Mouse (Mus musculus) heart, postnatal 25 days (tissue): Measurements from ENCODE around the gene Rpl14. TPM values are rescaled to one million over a fixed set of nuclear protein-coding genes. Genes with fewer than 3 reads are reported as not detected.
"Not testable (repeated sequence)": the region's sequence is repeated elsewhere in the genome, so short reads cannot be mapped to it uniquely, and the experiment has no call there.

Experiments
- DNase-seq: peaks from one replicate; pipeline ENCODE4 v3.0.0; 2022; ENCODE audit warnings: low spot score
- intact Hi-C: fragments of 180-260 bp; cut with DNase I; formaldehyde crosslinking; loops from one replicate; pipeline ENCODE4 v1.15.1; 2025
- total RNA-seq, 2 experiments: library from RNA; stranded (reverse); gene quantifications; 2 replicates each; pipeline ENCODE4 v1.2.3; 2021

Rpl14 gene
- total RNA-seq: 100 to 1,000 TPM; 281 to 288 TPM

- intact Hi-C loops: loop anchor here (2.0 kb wide), 1 partner anchor 70 kb away; no protein-coding TSS in a partner anchor
- peak; percentile 95 for DNase-seq
Observed at GRCm38 (mm10) chr9:120570741-120571592, at the start of gene Rpl14. Gene Rpl14 (plus strand): TSS chr9:120571444.

GRCm38 (mm10) chr9:120527270-120527669, 44.0 kb upstream of the Rpl14 start:
- intact Hi-C loops: no loop called here

GRCm38 (mm10) chr9:120527919-120528318, 43.3 kb upstream of the Rpl14 start:
- DNase-seq: no peak
- intact Hi-C loops: no loop called here

More at GRCm38 (mm10) chr9:120527270-120527669, 44.0 kb upstream of the Rpl14 start:
- DNase-seq: no peak

GRCm38 (mm10) chr9:120528815-120529510, 42.3 kb upstream of the Rpl14 start:
- no peak for DNase-seq
- intact Hi-C loops: no loop called here

- no peak for DNase-seq
- intact Hi-C loops: no loop called here
Observed at GRCm38 (mm10) chr9:120530471-120530870, 40.8 kb upstream of the Rpl14 start.

GRCm38 (mm10) chr9:120532062-120532461, 39.2 kb upstream of the Rpl14 start:
- intact Hi-C loops: no loop called here
- DNase-seq: no peak

- DNase-seq: no peak
- intact Hi-C loops: no loop called here
Observed at GRCm38 (mm10) chr9:120532691-120533090, 38.6 kb upstream of the Rpl14 start.

GRCm38 (mm10) chr9:120533446-120533950, 37.7 kb upstream of the Rpl14 start:
- DNase-seq, intact Hi-C loops: not testable (repeated sequence)

- intact Hi-C loops: no loop called here
- no peak for DNase-seq
Observed at GRCm38 (mm10) chr9:120539662-120540251, 31.5 kb upstream of the Rpl14 start, which contains the start of gene Entpd3. Gene Entpd3 (plus strand): TSS chr9:120539818.

GRCm38 (mm10) chr9:120541411-120541810, 29.8 kb upstream of the Rpl14 start:
- intact Hi-C loops: no loop called here
- no peak for DNase-seq

GRCm38 (mm10) chr9:120542241-120542640, 29.0 kb upstream of the Rpl14 start:
- no peak for DNase-seq
- intact Hi-C loops: no loop called here

- intact Hi-C loops: no loop called here
Observed at GRCm38 (mm10) chr9:120545994-120546393, 25.2 kb upstream of the Rpl14 start.

GRCm38 (mm10) chr9:120546482-120546881, 24.8 kb upstream of the Rpl14 start:
- intact Hi-C loops: no loop called here
- DNase-seq: no peak

More at GRCm38 (mm10) chr9:120545994-120546393, 25.2 kb upstream of the Rpl14 start:
- no peak for DNase-seq

- intact Hi-C loops: no loop called here
- DNase-seq: no peak
Observed at GRCm38 (mm10) chr9:120547026-120547668, 24.1 kb upstream of the Rpl14 start.

- intact Hi-C loops: no loop called here
- no peak for DNase-seq
Observed at GRCm38 (mm10) chr9:120550778-120551177, 20.5 kb upstream of the Rpl14 start.

GRCm38 (mm10) chr9:120563590-120563989, 7.7 kb upstream of the Rpl14 start:
- no peak for DNase-seq
- intact Hi-C loops: no loop called here

- intact Hi-C loops: no loop called here
- DNase-seq: no peak
Observed at GRCm38 (mm10) chr9:120564247-120564646, 7.0 kb upstream of the Rpl14 start.

GRCm38 (mm10) chr9:120566384-120566783, 4.9 kb upstream of the Rpl14 start:
- intact Hi-C loops: no loop called here
- no peak for DNase-seq

GRCm38 (mm10) chr9:120568917-120569316, 2.3 kb upstream of the Rpl14 start:
- no peak for DNase-seq
- intact Hi-C loops: no loop called here
